Mouse (Mus musculus): ENCODE results near the gene Gm18596.
"Not testable (repeated sequence)": the region's sequence is repeated elsewhere in the genome, so short reads cannot be mapped to it uniquely, and the experiment has no call there.

GRCm38 (mm10) chr10:77772142-77772541 lies 29.7 kb upstream of the Gm18596 start:
- TF ChIP-seq CTCF (IDR thresholded peaks at IDR 0.05; ENCODE audit: low read depth, low read length); GATA1 (IDR thresholded peaks at IDR 0.05; ENCODE audit: borderline replicate concordance, low read length); GATA2 (IDR thresholded peaks at IDR 0.05; ENCODE audit: borderline replicate concordance, low read depth, low read length); TAL1 (conservative IDR thresholded peaks at IDR 0.05; ENCODE audit: low read depth, low read length); POLR2AphosphoS5 (IDR thresholded peaks at IDR 0.05; ENCODE audit: insufficient replicate concordance, low read depth, low read length): not testable (repeated sequence)

All from G1E (cell line).